Mouse (Mus musculus) urinary bladder, adult 2 months (tissue): ENCODE data around the gene Tatdn2. TPM values are rescaled to one million over a fixed set of nuclear protein-coding genes. Genes with fewer than 3 reads are reported as not detected.

Experiments
- DNase-seq: peaks from one replicate; pipeline ENCODE4 v3.0.0; 2022; ENCODE audit warnings: low spot score
- polyA plus RNA-seq: library from polyadenylated mRNA; depleted of rRNA; stranded (reverse); fragments of >200 nt; gene quantifications from 2 replicates; pipeline ENCODE4 v1.2.3, GENCODE M21; 2012; rRNA removed

The Tatdn2 gene
- polyA plus RNA-seq, 1 experiment: 31.7 TPM

GRCm38 (mm10) chr6:113714276-113714675 is 17.4 kb downstream of the Tatdn2 start:
- DNase-seq: no peak

GRCm38 (mm10) chr6:113714797-113715196 is 17.9 kb downstream of the Tatdn2 start:
- no peak for DNase-seq

- no peak for DNase-seq
Observed at GRCm38 (mm10) chr6:113717541-113717940, 20.7 kb downstream of the Tatdn2 start.

- DNase-seq: no peak
Observed at GRCm38 (mm10) chr6:113719878-113720277, 23.0 kb downstream of the Tatdn2 start, which contains the start of gene Ghrl. TSS of gene Ghrl (minus strand) at chr6:113719880.

GRCm38 (mm10) chr6:113721061-113721460 is 24.2 kb downstream of the Tatdn2 start:
- no peak for DNase-seq

GRCm38 (mm10) chr6:113728181-113728580 is 31.3 kb downstream of the Tatdn2 start:
- DNase-seq: no peak

- DNase-seq: no peak
Observed at GRCm38 (mm10) chr6:113731296-113731695, 34.4 kb downstream of the Tatdn2 start.

- DNase-seq: no peak
Observed at GRCm38 (mm10) chr6:113737318-113738046, 40.6 kb downstream of the Tatdn2 start.

GRCm38 (mm10) chr6:113740236-113741217 is 43.7 kb downstream of the Tatdn2 start, which contains the start of gene Sec13:
TSS of gene Sec13 (minus strand) at chr6:113740743.
- DNase-seq: peak; percentile 71

- no peak for DNase-seq
Observed at GRCm38 (mm10) chr6:113741425-113741824, 44.6 kb downstream of the Tatdn2 start.

- no peak for DNase-seq
Observed at GRCm38 (mm10) chr6:113742321-113742720, 45.5 kb downstream of the Tatdn2 start.

GRCm38 (mm10) chr6:113743111-113743510 is 46.3 kb downstream of the Tatdn2 start:
- no peak for DNase-seq

GRCm38 (mm10) chr6:113745117-113745516 is 48.3 kb downstream of the Tatdn2 start:
- no peak for DNase-seq

- DNase-seq: no peak
Observed at GRCm38 (mm10) chr6:113747284-113747683, 50.4 kb downstream of the Tatdn2 start.

- no peak for DNase-seq
Observed at GRCm38 (mm10) chr6:113748351-113748750, 51.5 kb downstream of the Tatdn2 start.

GRCm38 (mm10) chr6:113749119-113749685 is 52.4 kb downstream of the Tatdn2 start:
- DNase-seq: no peak

Other genes starting within 250 kb of the Tatdn2 start
- 71.8 and 87.7 TPM in 2 replicates for gene Il17re, start 238.6 kb upstream of the Tatdn2 start, polyA plus RNA-seq
- gene Il17rc, start 225.6 kb upstream of the Tatdn2 start, polyA plus RNA-seq: 62.5 and 65.3 TPM in 2 replicates
- gene Creld1, start 213.8 kb upstream of the Tatdn2 start, polyA plus RNA-seq: 46.1 and 58.4 TPM in 2 replicates
- 0.10 and 0.18 TPM in 2 replicates for gene Prrt3, start 195.1 kb upstream of the Tatdn2 start, polyA plus RNA-seq
- 82.4 and 83.8 TPM in 2 replicates for gene Emc3, start 165.4 kb upstream of the Tatdn2 start, polyA plus RNA-seq
- 4.7 and 5.8 TPM in 2 replicates for gene Fancd2, start 165.4 kb upstream of the Tatdn2 start, polyA plus RNA-seq
- gene Fancd2os, start 96.3 kb upstream of the Tatdn2 start, polyA plus RNA-seq: not detected in 2 replicates
- 176 and 195 TPM in 2 replicates for gene Brk1, start 92.3 kb upstream of the Tatdn2 start, polyA plus RNA-seq
- gene Vhl, start 73.1 kb upstream of the Tatdn2 start, polyA plus RNA-seq: 14.9 and 22.5 TPM in 2 replicates
- 69.3 and 91.4 TPM in 2 replicates for gene Irak2, start 58.6 kb upstream of the Tatdn2 start, polyA plus RNA-seq
- gene Ghrl, start 22.8 kb downstream of the Tatdn2 start, polyA plus RNA-seq: 0.15 and 0.23 TPM in 2 replicates
- gene Sec13, start 43.7 kb downstream of the Tatdn2 start, polyA plus RNA-seq: 142 and 199 TPM in 2 replicates